In the genomic region with DNA sequence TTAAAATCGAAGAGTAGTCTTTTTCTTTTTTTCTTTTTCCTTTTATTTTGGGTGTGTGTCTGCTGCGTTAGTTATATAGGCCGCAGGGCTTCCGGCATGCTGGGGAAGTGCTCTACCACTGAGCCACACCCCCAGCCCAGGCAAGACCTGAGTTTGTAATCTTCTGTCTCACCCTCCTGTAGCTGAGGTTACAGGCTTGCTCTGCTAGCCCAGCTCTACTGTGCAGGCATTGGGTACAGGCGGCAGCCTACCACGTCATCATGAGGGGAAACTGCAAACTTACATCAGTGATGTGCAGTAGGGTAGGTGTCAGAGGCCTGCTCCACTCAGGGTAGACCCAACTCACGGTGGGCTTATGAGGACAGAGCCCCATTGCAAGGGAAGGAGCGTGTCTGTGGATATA, we compare ENCODE assay signal across 14 mouse cellular contexts. TPM values are rescaled to one million over a fixed set of nuclear protein-coding genes. Genes with fewer than 3 reads are reported as not detected.
DNase-seq lines count a peak whose midpoint lies in the region; ATAC-seq and TF ChIP-seq lines count a peak whose summit lies in the region.
"Had no signal": no experiment of that assay in that cellular context is flagged by ENCODE, and none has a peak within 500 bp of the region (broad histone marks: within the 10 kb centered on the region; RNA-seq: fewer than 3 reads in every experiment).

No protein-coding gene starts in this region.

- peaks cover 37% of the 10 kb centered on the region for H3K36me3 ChIP-seq in heart, postnatal 0 days (replicated peaks; ENCODE audit: control insufficient read depth, insufficient read depth, low read length)
- peaks cover 5% of the 10 kb centered on the region; the same call in 1 of the 2 replicates for H3K36me3 ChIP-seq in splenic B cell, adult 2 months (ENCODE audit: control insufficient read depth, insufficient read depth, low read length, poor library complexity, severe bottlenecking)
- peaks cover 52% of the 10 kb centered on the region for H3K36me3 ChIP-seq in intestine, postnatal 0 days (ENCODE audit: control insufficient read depth, insufficient read depth)

- WGBS in heart, postnatal 0 days = 86% methylated on average over 8 of the region's 8 CpGs
- WGBS in intestine, postnatal 0 days = 91% methylated on average over 8 of the region's 8 CpGs

- no peak for DNase-seq in heart, postnatal 0 days (ENCODE audit: low spot score)
- DNase-seq in heart, adult 9 months (ENCODE audit: low spot score in 2 of 2) = no peak
- peak; percentile 69 to 74 for DNase-seq in CD8-positive naive resting alpha-beta T cell, adult 2 months (ENCODE audit: low read depth in 2 of 2, low spot score in 2 of 2)
- DNase-seq in induced T-regulatory cell, adult 2 months (ENCODE audit: low read depth) = peak; percentile 95
- peak; percentile 80 for DNase-seq in splenic B cell, adult 2 months (ENCODE audit: low read depth, low spot score)
- DNase-seq in urinary bladder, postnatal 10 days (ENCODE audit: low spot score) = no peak
- DNase-seq in left cerebral cortex, adult 9 months (ENCODE audit: low spot score in 2 of 2) = no peak
- DNase-seq: adrenal gland, adult 8-10 months; forebrain, postnatal 0 days had no signal

- H3K9me3 ChIP-seq in heart, postnatal 0 days (replicated peaks; ENCODE audit: control insufficient read depth, low read length) = no peaks in the 10 kb centered on the region
- H3K9me3 ChIP-seq in intestine, postnatal 0 days (ENCODE audit: control insufficient read depth) = no peaks in the 10 kb centered on the region
- H3K9me3 ChIP-seq: G1E; neural tube, embryonic 15.5 days had no signal

- no peak for TF ChIP-seq EP300 in heart, postnatal 0 days (IDR thresholded peaks at IDR 0.05; ENCODE audit: low read depth)

- H3K27ac ChIP-seq in heart, postnatal 0 days (ENCODE audit: low read depth) = peak overlapping the region; percentile 56; the same call in 1 of the 2 replicates
- H3K27ac ChIP-seq in intestine, postnatal 0 days (ENCODE audit: low read depth, low read length) = no peak overlapping the region
- H3K27ac ChIP-seq: neural tube, embryonic 15.5 days had no signal

- peak; percentile 14; the same call in 1 of the 2 replicates for ATAC-seq in heart, postnatal 0 days (ENCODE audit: insufficient read depth, low read depth)
- ATAC-seq in intestine, postnatal 0 days = no peak
- ATAC-seq: forebrain, postnatal 0 days; hindbrain, postnatal 0 days had no signal

- H3K4me1 ChIP-seq in heart, postnatal 0 days (ENCODE audit: control insufficient read depth, insufficient read depth) = no peaks in the 10 kb centered on the region
- H3K4me1 ChIP-seq in intestine, postnatal 0 days (replicated peaks; ENCODE audit: control insufficient read depth, insufficient read depth, low read length) = peaks cover 6% of the 10 kb centered on the region; the same call in 1 of the 2 replicates

- H3K4me2 ChIP-seq in heart, postnatal 0 days (ENCODE audit: low read depth, low read length) = no peak overlapping the region; the same call in 1 of the 2 replicates
- H3K4me2 ChIP-seq in intestine, postnatal 0 days (replicated peaks; ENCODE audit: low read depth) = no peak overlapping the region
- H3K4me2 ChIP-seq: neural tube, embryonic 15.5 days had no signal

- H3K4me3 ChIP-seq in heart, postnatal 0 days (ENCODE audit: low read depth, low read length) = no peak overlapping the region
- no peak overlapping the region for H3K4me3 ChIP-seq in intestine, postnatal 0 days (ENCODE audit: low read depth, low read length)
- H3K4me3 ChIP-seq: neural tube, embryonic 15.5 days had no signal

- no peak for TF ChIP-seq CTCF in heart, postnatal 0 days (IDR thresholded peaks at IDR 0.05; ENCODE audit: low read depth)
- no peak for TF ChIP-seq CTCF in intestine, postnatal 0 days (IDR thresholded peaks at IDR 0.05; ENCODE audit: low read depth)

- no peaks in the 10 kb centered on the region for H3K27me3 ChIP-seq in heart, postnatal 0 days (ENCODE audit: control insufficient read depth, insufficient read depth, low read length)
- H3K27me3 ChIP-seq in splenic B cell, adult 2 months (ENCODE audit: control insufficient read depth, insufficient read depth, low read length, poor library complexity, severe bottlenecking) = no peaks in the 10 kb centered on the region
- no peaks in the 10 kb centered on the region for H3K27me3 ChIP-seq in intestine, postnatal 0 days (replicated peaks; ENCODE audit: control insufficient read depth, insufficient read depth, low read length)
- H3K27me3 ChIP-seq: neural tube, embryonic 15.5 days had no signal

- H3K9ac ChIP-seq in heart, postnatal 0 days (replicated peaks; ENCODE audit: low read depth, low read length) = no peak overlapping the region
- no peak overlapping the region for H3K9ac ChIP-seq in intestine, postnatal 0 days (ENCODE audit: low read depth, low read length)
- H3K9ac ChIP-seq: forebrain, postnatal 0 days; neural tube, embryonic 15.5 days had no signal

RNA-seq across cellular contexts. Expression of gene Rinl, which starts 7.5 kb away (rescaled TPM):
- total RNA-seq in heart, postnatal 0 days (2014; rRNA removed; ENCODE audit: low replicate concordance) = 2.1 and 2.7 TPM in 2 replicates
- 2.3 and 2.4 TPM in 2 replicates for polyA plus RNA-seq in heart, postnatal 0 days (2015; fragmentation: Nextera tagmentation; extraction: Ambion mirVana)
- 1.6 and 2.2 TPM in 2 replicates for polyA plus RNA-seq in intestine, postnatal 0 days (2015; fragmentation: Nextera tagmentation; extraction: Ambion mirVana)

RNA-seq across cellular contexts. Expression of gene Nfkbib, which starts 13.9 kb away (rescaled TPM):
- 3.5 and 16.1 TPM in 2 replicates for total RNA-seq in heart, postnatal 0 days (2014; rRNA removed; ENCODE audit: low replicate concordance)
- 25.7 and 26.7 TPM in 2 replicates for polyA plus RNA-seq in heart, postnatal 0 days (2015; fragmentation: Nextera tagmentation; extraction: Ambion mirVana)
- polyA plus RNA-seq in intestine, postnatal 0 days (2015; fragmentation: Nextera tagmentation; extraction: Ambion mirVana) = 33.1 and 33.2 TPM in 2 replicates

RNA-seq across cellular contexts. Expression of gene Sirt2, which starts 14.7 kb away (rescaled TPM):
- total RNA-seq in heart, postnatal 0 days (2014; rRNA removed; ENCODE audit: low replicate concordance) = 44.7 and 53.0 TPM in 2 replicates
- polyA plus RNA-seq in heart, postnatal 0 days (2015; fragmentation: Nextera tagmentation; extraction: Ambion mirVana) = 60.6 and 61.0 TPM in 2 replicates
- 76.8 and 79.2 TPM in 2 replicates for polyA plus RNA-seq in intestine, postnatal 0 days (2015; fragmentation: Nextera tagmentation; extraction: Ambion mirVana)

RNA-seq across cellular contexts. Expression of gene Ccer2, which starts 25.3 kb away (rescaled TPM):
- total RNA-seq in heart, postnatal 0 days (2014; rRNA removed; ENCODE audit: low replicate concordance) = not detected in 2 replicates
- not detected in 2 replicates for polyA plus RNA-seq in heart, postnatal 0 days (2015; fragmentation: Nextera tagmentation; extraction: Ambion mirVana)
- not detected in 2 replicates for polyA plus RNA-seq in intestine, postnatal 0 days (2015; fragmentation: Nextera tagmentation; extraction: Ambion mirVana)
- total RNA-seq: adrenal gland, adult 8-10 months; forebrain, postnatal 0 days; G1E; hindbrain, postnatal 0 days had no signal
- polyA plus RNA-seq: G1E; lung, embryonic 16.5 days had no signal

RNA-seq across cellular contexts. Expression of gene Hnrnpl, which starts 27.1 kb away (rescaled TPM):
- 259 and 275 TPM in 2 replicates for total RNA-seq in heart, postnatal 0 days (2014; rRNA removed; ENCODE audit: low replicate concordance)
- 149 and 171 TPM in 2 replicates for polyA plus RNA-seq in heart, postnatal 0 days (2015; fragmentation: Nextera tagmentation; extraction: Ambion mirVana)
- 144 and 152 TPM in 2 replicates for polyA plus RNA-seq in intestine, postnatal 0 days (2015; fragmentation: Nextera tagmentation; extraction: Ambion mirVana)

Comparison
In these comparisons a context has a peak if more than half of its experiments do, and no peak if none do; other contexts are left out.
1. DNase-seq: peak in CD8-positive naive resting alpha-beta T cell, adult 2 months (2 of 2), induced T-regulatory cell, adult 2 months (single experiment) and splenic B cell, adult 2 months (single experiment); none in heart, postnatal 0 days (single experiment), heart, adult 9 months (0 of 2), urinary bladder, postnatal 10 days (single experiment) and left cerebral cortex, adult 9 months (0 of 2).